Mouse (Mus musculus): ENCODE measurements at regions not wholly inside any gene's neighbourhood (a gene's known extent, or its start where the extent isn't known, plus 50 kb on each side); places are given as distances from the start of the nearest gene placed in this dataset.

DNA sequence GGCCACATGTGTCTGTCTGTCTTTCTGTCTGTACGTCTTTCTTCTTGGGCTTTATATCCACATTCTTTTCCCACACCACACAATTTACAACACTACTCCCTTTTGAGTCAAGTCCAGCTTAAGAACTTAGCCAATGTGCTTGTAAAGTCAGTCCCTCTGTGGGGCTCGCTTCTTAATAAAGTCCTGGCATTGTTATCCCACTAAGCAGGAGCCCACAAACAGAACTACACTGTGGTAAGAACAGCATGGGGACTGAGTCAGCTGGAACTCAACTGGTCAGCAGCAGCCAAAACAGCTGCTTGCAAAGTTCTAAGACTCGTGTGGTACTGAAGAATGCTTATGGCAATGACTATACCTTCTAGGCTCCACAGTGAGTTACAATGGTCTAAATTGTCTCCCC, 193.5 kb upstream of the Cxcl12 start:
- no peak for ATAC-seq (replicated peaks; ENCODE audit: insufficient number of reproducible peaks, low FRiP score, low TSS enrichment)
- Histone ChIP-seq H3K27ac (ENCODE audit: low read depth, low read length) (no peak overlapping the region), H3K4me2 (no peak overlapping the region), H3K27me3 (ENCODE audit: control insufficient read depth, insufficient read depth, low read length) (no peaks in the 10 kb centered on the region), H3K4me3 (ENCODE audit: low read depth, low read length) (no peak overlapping the region), H3K4me1 (ENCODE audit: control insufficient read depth, insufficient read depth, low read length) (no peaks in the 10 kb centered on the region), H3K9me3 (replicated peaks; ENCODE audit: control insufficient read depth, low read length) (no peaks in the 10 kb centered on the region), H3K36me3 (ENCODE audit: control insufficient read depth, insufficient read depth, low read length) (no peaks in the 10 kb centered on the region), H3K9ac (ENCODE audit: low read depth, low read length) (no peak overlapping the region)
- 82% methylated on average over 3 of the region's 3 CpGs for WGBS (ENCODE audit: insufficient replicate concordance)

DNA sequence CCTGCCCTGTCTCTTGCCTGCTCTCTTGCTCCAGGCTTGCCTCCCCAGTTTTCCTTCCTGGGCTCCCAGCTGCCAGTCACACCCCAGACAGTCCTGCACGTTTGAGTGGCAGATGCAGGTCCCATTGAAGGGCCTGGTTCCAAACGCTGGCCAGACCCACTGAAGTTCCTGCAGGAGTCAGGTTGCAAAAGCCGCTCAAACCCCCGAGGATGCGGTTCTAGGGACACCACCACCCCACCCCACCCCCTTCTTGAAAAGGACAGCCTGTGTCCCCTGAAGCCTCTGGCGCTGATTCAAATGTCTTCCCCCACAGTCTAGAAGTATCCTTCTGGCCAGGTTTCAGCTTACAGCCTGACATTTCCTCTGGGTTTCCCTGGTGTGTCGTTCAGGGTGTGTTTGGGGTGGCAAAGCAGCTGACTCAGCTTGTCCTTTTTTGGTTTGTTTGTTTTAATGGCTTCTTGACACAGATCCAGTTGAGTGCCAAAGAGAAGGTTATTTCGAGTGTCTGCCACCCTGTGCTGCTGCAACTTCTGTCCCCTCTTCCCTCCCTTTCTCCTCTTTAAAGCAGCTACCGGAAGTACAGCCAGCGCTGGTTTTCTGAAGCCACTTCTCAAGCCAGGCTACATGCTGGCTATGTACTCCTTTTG, 187.9 kb upstream of the Cxcl12 start:
- Histone ChIP-seq H3K4me3 (ENCODE audit: low read depth, low read length) (no peak overlapping the region), H3K4me1 (ENCODE audit: control insufficient read depth, insufficient read depth, low read length) (no peaks in the 10 kb centered on the region), H3K9me3 (replicated peaks; ENCODE audit: control insufficient read depth, low read length) (no peaks in the 10 kb centered on the region), H3K4me2 (peak overlapping the region; percentile 41), H3K27me3 (ENCODE audit: control insufficient read depth, insufficient read depth, low read length) (no peaks in the 10 kb centered on the region), H3K36me3 (ENCODE audit: control insufficient read depth, insufficient read depth, low read length) (no peaks in the 10 kb centered on the region), H3K27ac (ENCODE audit: low read depth, low read length) (no peak overlapping the region), H3K9ac (ENCODE audit: low read depth, low read length) (0 out of 2 replicates have a peak overlapping the region, but pooled peaks have one; percentile 36)
- ATAC-seq (replicated peaks; ENCODE audit: insufficient number of reproducible peaks, low FRiP score, low TSS enrichment) = no peak
- WGBS (ENCODE audit: insufficient replicate concordance) = 7% methylated on average over 10 of the region's 10 CpGs

DNA sequence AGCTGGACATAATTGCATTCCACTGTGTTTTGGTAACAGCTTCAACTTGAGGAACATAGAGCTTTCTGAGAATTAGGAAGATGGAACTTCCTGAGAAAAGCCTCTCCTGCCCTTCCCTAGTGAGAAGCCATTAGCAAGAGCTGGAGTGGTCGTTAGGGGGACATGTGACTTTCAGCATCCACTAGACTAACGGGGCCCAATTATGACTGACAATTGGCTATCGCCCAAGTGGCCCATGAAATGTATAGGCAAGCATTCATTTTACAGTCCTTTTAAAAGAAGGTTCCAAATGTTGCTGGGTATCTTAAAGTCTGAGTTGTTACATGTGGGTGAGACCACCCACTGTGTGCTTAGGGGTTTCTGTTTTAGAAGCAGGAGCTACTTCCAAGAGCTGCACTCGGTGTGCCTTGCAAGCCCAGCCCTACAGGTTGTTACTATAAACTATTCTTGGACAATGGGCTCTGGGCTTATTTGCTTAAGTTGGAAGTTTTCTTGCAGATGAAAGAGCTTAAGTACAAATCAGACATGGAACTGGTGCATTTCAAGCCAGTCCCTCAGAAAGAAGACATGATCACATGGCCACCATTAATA, 183.1 kb upstream of the Cxcl12 start:
- no peaks in the 10 kb centered on the region for H3K36me3 ChIP-seq (ENCODE audit: control insufficient read depth, insufficient read depth, low read length)
- H3K4me2 ChIP-seq = no peak overlapping the region
- no peak overlapping the region for H3K4me3 ChIP-seq (ENCODE audit: low read depth, low read length)
- no peak overlapping the region for H3K9ac ChIP-seq (ENCODE audit: low read depth, low read length)
- H3K4me1 ChIP-seq (ENCODE audit: control insufficient read depth, insufficient read depth, low read length) = no peaks in the 10 kb centered on the region
- H3K27ac ChIP-seq (ENCODE audit: low read depth, low read length) = no peak overlapping the region
- no peak for ATAC-seq (replicated peaks; ENCODE audit: insufficient number of reproducible peaks, low FRiP score, low TSS enrichment)
- H3K27me3 ChIP-seq (ENCODE audit: control insufficient read depth, insufficient read depth, low read length) = no peaks in the 10 kb centered on the region
- no peaks in the 10 kb centered on the region for H3K9me3 ChIP-seq (replicated peaks; ENCODE audit: control insufficient read depth, low read length)
- WGBS (ENCODE audit: insufficient replicate concordance) = 70% methylated on average over 4 of the region's 4 CpGs

DNA sequence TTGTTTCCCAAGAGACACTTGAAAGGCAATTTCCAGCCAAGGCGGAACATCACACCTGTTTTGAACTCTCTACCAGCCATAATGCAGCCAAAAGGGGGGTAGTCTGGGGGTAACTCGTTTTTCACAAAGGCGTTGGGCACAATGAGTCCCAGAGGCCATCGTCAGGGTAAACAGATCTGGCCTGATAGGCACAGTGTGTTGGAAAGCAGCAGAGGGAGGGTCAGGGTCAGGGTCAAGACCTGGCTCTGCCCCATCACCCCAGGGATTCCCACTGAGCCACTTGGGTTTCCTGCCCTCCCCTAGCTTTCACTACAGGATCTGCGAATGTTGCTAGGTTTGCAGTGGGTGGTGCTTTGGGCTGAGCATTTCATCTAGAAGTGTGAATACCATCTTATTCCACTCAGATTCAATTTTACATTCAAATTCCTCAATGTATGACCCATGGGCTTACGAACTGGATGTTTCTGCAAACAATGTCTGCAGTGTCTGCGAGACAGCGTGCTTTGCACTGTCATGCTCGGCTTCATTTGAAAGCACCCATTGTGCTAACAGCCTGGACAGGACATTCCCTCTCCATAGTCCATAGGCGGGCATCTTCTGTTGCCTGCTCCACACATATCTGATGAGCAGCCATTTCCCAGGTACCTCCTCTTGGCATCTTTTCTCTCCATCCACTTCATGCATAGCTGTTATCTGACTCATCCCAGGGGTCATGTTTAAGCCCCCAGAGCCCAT, 181.9 kb upstream of the Cxcl12 start:
- H3K27ac ChIP-seq (ENCODE audit: low read depth, low read length) = no peak overlapping the region
- H3K4me3 ChIP-seq (ENCODE audit: low read depth, low read length) = no peak overlapping the region
- 42% methylated on average over 10 of the region's 10 CpGs for WGBS (ENCODE audit: insufficient replicate concordance)

DNA sequence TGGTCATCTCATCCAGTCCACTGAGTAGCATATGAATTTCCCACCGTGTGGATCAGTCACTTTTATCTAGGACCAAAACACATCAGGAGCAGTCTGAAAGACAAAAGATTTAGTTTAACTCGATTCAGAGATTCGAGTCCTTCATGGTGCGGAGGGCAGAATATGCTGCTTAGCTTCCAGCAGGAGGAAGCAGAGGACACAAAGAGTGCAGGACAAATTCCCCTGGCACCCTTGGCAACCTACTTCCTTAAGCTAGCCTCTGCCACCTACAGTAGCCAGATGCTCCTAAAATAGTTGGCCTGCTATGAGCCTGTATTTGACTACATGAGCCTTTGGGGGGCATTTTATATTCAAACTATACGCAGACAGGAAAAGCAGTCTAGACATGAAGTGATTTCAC, 181.1 kb upstream of the Cxcl12 start:
- Histone ChIP-seq H3K9me3 (replicated peaks; ENCODE audit: control insufficient read depth, low read length) (no peaks in the 10 kb centered on the region), H3K4me2 (no peak overlapping the region), H3K9ac (ENCODE audit: low read depth, low read length) (no peak overlapping the region), H3K4me1 (ENCODE audit: control insufficient read depth, insufficient read depth, low read length) (no peaks in the 10 kb centered on the region), H3K4me3 (ENCODE audit: low read depth, low read length) (no peak overlapping the region), H3K36me3 (ENCODE audit: control insufficient read depth, insufficient read depth, low read length) (no peaks in the 10 kb centered on the region), H3K27me3 (ENCODE audit: control insufficient read depth, insufficient read depth, low read length) (no peaks in the 10 kb centered on the region), H3K27ac (ENCODE audit: low read depth, low read length) (no peak overlapping the region)
- 67% methylated on average over 5 of the region's 5 CpGs for WGBS (ENCODE audit: insufficient replicate concordance)
- no peak for ATAC-seq (replicated peaks; ENCODE audit: insufficient number of reproducible peaks, low FRiP score, low TSS enrichment)

More for the DNA sequence above, 181.9 kb upstream of the Cxcl12 start:
- H3K9me3 ChIP-seq (replicated peaks; ENCODE audit: control insufficient read depth, low read length) = no peaks in the 10 kb centered on the region
- H3K4me2 ChIP-seq = no peak overlapping the region
- H3K9ac ChIP-seq (ENCODE audit: low read depth, low read length) = no peak overlapping the region
- no peak for ATAC-seq (replicated peaks; ENCODE audit: insufficient number of reproducible peaks, low FRiP score, low TSS enrichment)
- no peaks in the 10 kb centered on the region for H3K27me3 ChIP-seq (ENCODE audit: control insufficient read depth, insufficient read depth, low read length)
- no peaks in the 10 kb centered on the region for H3K36me3 ChIP-seq (ENCODE audit: control insufficient read depth, insufficient read depth, low read length)
- H3K4me1 ChIP-seq (ENCODE audit: control insufficient read depth, insufficient read depth, low read length) = no peaks in the 10 kb centered on the region

DNA sequence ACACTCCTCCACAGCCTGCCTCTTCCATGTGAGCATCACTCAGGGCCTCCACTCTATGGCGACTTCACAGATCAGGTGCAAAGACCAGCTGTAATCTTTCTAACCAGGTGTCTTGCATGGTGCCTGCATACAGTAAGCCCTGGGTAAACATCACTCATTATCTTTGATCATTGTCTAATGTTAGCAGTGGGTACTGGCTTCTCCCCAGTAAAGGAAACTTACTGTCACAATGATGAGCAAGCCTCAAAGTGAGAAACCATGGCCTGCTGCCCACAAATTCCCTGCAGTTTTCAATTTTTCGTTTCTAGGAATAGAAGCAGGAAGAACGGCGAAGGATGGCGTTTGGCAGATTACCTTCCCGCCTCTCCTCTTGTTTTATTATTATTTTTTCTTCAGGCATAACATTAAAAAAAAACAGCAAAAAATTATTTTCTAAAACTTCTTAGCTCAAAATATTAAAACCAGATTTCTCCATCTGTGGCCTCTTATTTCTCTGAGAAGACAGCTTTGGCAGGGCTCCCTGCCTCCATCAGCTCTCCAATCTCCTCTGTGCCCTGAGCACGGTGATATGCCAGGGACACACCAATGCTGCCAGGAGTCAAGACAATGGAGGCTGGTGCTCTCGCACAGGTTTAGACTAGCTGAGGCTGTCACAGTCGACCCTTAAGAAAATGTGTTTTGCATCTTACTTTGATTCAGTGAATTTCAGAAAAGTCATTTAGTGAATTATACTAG, 169.2 kb upstream of the Cxcl12 start:
- Histone ChIP-seq H3K27me3 (ENCODE audit: control insufficient read depth, insufficient read depth, low read length) (no peaks in the 10 kb centered on the region), H3K36me3 (ENCODE audit: control insufficient read depth, insufficient read depth, low read length) (no peaks in the 10 kb centered on the region), H3K9ac (ENCODE audit: low read depth, low read length) (no peak overlapping the region), H3K9me3 (replicated peaks; ENCODE audit: control insufficient read depth, low read length) (no peaks in the 10 kb centered on the region), H3K27ac (ENCODE audit: low read depth, low read length) (no peak overlapping the region), H3K4me1 (ENCODE audit: control insufficient read depth, insufficient read depth, low read length) (peaks cover 4% of the 10 kb centered on the region; the same call in 1 of the 2 replicates), H3K4me2 (no peak overlapping the region), H3K4me3 (ENCODE audit: low read depth, low read length) (no peak overlapping the region)
- no peak for ATAC-seq (replicated peaks; ENCODE audit: insufficient number of reproducible peaks, low FRiP score, low TSS enrichment)
- WGBS (ENCODE audit: insufficient replicate concordance) = 79% methylated on average over 9 of the region's 9 CpGs

DNA sequence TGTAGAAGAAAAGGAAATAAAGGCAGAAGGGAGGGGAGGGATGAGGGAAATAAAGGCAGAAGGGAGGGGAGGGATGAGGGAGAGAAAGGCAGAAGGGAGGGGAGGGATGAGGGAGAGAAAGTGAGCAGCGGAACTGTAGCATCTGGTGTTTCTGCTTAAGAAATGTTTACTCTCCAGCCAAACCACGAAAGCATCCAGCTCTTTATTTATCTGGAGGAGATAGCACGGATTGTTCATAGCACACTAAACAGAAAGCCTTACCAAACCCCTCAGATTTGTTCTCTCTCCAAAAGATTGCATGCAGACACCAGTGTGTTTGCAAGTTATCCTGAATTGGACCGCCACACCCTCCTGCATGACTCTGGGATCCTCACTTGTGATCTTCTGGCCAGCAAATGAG, 168.4 kb upstream of the Cxcl12 start:
- 57% methylated on average over 4 of the region's 4 CpGs for WGBS (ENCODE audit: insufficient replicate concordance)
- no peak overlapping the region for H3K4me2 ChIP-seq
- ATAC-seq (replicated peaks; ENCODE audit: insufficient number of reproducible peaks, low FRiP score, low TSS enrichment) = no peak
- no peaks in the 10 kb centered on the region for H3K9me3 ChIP-seq (replicated peaks; ENCODE audit: control insufficient read depth, low read length)
- no peaks in the 10 kb centered on the region for H3K4me1 ChIP-seq (ENCODE audit: control insufficient read depth, insufficient read depth, low read length)
- no peaks in the 10 kb centered on the region for H3K27me3 ChIP-seq (ENCODE audit: control insufficient read depth, insufficient read depth, low read length)
- H3K9ac ChIP-seq (ENCODE audit: low read depth, low read length) = no peak overlapping the region
- no peaks in the 10 kb centered on the region for H3K36me3 ChIP-seq (ENCODE audit: control insufficient read depth, insufficient read depth, low read length)
- H3K27ac ChIP-seq (ENCODE audit: low read depth, low read length) = no peak overlapping the region
- no peak overlapping the region for H3K4me3 ChIP-seq (ENCODE audit: low read depth, low read length)

DNA sequence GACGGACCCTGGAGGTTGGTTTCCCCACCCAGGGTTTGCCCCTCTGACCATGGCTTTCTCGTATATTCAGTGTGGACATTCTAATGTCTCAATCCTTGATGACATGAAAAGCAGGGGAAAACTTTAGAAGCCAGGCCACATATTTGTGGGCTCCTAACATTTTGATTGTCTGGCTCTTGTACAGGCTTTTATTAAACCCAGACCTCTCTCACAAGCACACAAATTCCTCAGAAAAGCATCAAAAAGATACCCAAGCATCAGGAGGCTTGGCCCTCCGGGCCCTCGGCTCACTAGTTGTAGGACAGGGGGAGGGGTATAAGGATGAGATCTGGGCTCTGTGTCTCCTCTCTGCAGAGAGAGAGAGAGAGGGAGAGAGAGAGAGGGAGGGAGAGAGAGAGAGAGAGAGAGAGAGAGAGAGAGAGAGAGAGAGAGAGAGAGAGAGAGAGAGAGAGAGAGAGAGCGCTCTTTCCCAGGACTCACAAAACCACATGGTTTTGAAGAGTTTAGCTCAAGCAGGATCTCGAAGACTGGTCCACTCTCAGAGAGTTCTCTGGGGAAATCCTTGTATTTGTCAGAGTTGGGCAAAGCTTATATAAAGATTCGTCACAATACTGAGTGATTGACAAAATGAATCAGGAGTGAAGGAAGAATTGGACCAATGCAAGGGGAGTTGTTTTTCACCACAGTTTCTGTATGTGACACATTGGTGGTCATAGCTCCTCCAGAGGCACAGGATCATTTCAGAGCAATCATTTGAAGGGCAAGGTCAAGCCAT, 167.2 kb upstream of the Cxcl12 start:
- Histone ChIP-seq H3K4me3 (ENCODE audit: low read depth, low read length) (no peak overlapping the region), H3K9ac (ENCODE audit: low read depth, low read length) (no peak overlapping the region), H3K4me2 (no peak overlapping the region), H3K27me3 (ENCODE audit: control insufficient read depth, insufficient read depth, low read length) (no peaks in the 10 kb centered on the region), H3K4me1 (ENCODE audit: control insufficient read depth, insufficient read depth, low read length) (no peaks in the 10 kb centered on the region), H3K27ac (ENCODE audit: low read depth, low read length) (no peak overlapping the region), H3K9me3 (replicated peaks; ENCODE audit: control insufficient read depth, low read length) (no peaks in the 10 kb centered on the region), H3K36me3 (ENCODE audit: control insufficient read depth, insufficient read depth, low read length) (no peaks in the 10 kb centered on the region)
- 58% methylated on average over 7 of the region's 7 CpGs for WGBS (ENCODE audit: insufficient replicate concordance)
- no peak for ATAC-seq (replicated peaks; ENCODE audit: insufficient number of reproducible peaks, low FRiP score, low TSS enrichment)
